23 mouse cellular contexts compared by ENCODE assay signal in the genomic region with DNA sequence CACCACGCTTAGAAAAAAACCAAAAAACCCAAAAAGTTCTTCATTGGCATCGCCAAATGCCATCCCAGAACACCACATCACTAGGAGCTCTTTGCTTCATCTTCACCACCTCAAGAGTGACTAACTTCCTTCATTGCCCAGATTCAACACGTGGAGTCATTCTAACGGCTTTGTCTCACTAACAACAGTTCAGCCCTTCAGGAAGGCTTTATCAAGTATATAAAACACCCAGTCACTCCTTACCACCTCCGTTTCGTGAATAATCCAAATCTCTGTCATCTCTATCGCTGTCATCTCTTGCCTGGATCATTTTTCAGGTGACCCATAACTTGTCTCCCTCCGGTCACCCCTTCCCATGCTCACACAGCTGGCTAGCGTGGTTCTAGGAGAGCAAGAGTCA.
A peak's percentile ranks its signal among the peaks of the same experiment; 100 is the strongest.
DNase-seq lines count a peak whose midpoint lies in the region; ATAC-seq and TF ChIP-seq lines count a peak whose summit lies in the region.
"Had no signal": no experiment of that assay in that cellular context is flagged by ENCODE, and none has a peak within 500 bp of the region (broad histone marks: within the 10 kb centered on the region; RNA-seq: fewer than 3 reads in every experiment).

No protein-coding gene starts in this region.

- 0 out of 2 replicates have a peak overlapping the region, but pooled peaks have one; percentile 17 for H3K27ac ChIP-seq in heart, embryonic 10.5 days
- no peak overlapping the region for H3K27ac ChIP-seq in MEL (ENCODE audit: control insufficient read depth, low read depth, low read length)
- H3K27ac ChIP-seq: embryonic facial prominence, embryonic 12.5 days; embryonic facial prominence, embryonic 15.5 days; gastrocnemius, adult 2 months; heart, adult 2 months; hindbrain, embryonic 14.5 days; hindbrain, postnatal 0 days had no signal

- no peak overlapping the region for H3K4me3 ChIP-seq in heart, embryonic 10.5 days
- H3K4me3 ChIP-seq in MEL (ENCODE audit: control insufficient read depth in 1 of 2, insufficient read depth in 1 of 2, low read depth in 2 of 2, low read length in 2 of 2) = no peak overlapping the region
- H3K4me3 ChIP-seq: embryonic facial prominence, embryonic 12.5 days; embryonic facial prominence, embryonic 15.5 days; gastrocnemius, adult 2 months; heart, adult 2 months had no signal

- peaks cover 4% of the 10 kb centered on the region; the same call in 1 of the 2 replicates for H3K36me3 ChIP-seq in heart, embryonic 10.5 days
- H3K36me3 ChIP-seq in MEL (ENCODE audit: control insufficient read depth in 1 of 2, insufficient read depth in 2 of 2, low read length in 2 of 2) = peaks cover 0 to 24% of the 10 kb centered on the region in 2 experiments; a peak in 2 of 4 replicates
- H3K36me3 ChIP-seq: embryonic facial prominence, embryonic 12.5 days; embryonic facial prominence, embryonic 15.5 days had no signal

- no peak for TF ChIP-seq POLR2A in MEL (IDR thresholded peaks at IDR 0.05; ENCODE audit: control insufficient read depth in 1 of 2, insufficient read depth in 1 of 2, low read depth in 1 of 2, low read length in 2 of 2, poor library complexity in 1 of 2)

- no peak for TF ChIP-seq CTCF in MEL (IDR thresholded peaks at IDR 0.05 in 2 of 3, conservative IDR thresholded peaks at IDR 0.05 in 1 of 3; ENCODE audit: control insufficient read depth in 1 of 3, insufficient read depth in 1 of 3, low read depth in 2 of 3, low read length in 3 of 3, poor library complexity in 1 of 3, severe bottlenecking in 1 of 3)

- H3K9me3 ChIP-seq in heart, embryonic 10.5 days = no peaks in the 10 kb centered on the region
- H3K9me3 ChIP-seq in MEL (replicated peaks; ENCODE audit: insufficient read depth, low read length) = no peaks in the 10 kb centered on the region
- H3K9me3 ChIP-seq: embryonic facial prominence, embryonic 12.5 days; embryonic facial prominence, embryonic 15.5 days had no signal

- no peak for DNase-seq in heart, embryonic 10.5 days (ENCODE audit: low spot score)
- DNase-seq in heart, postnatal 10 days = no peak
- DNase-seq in 416B (ENCODE audit: low read depth) (peak; percentile 81), MEL (ENCODE audit: low read depth, low spot score) (peak; percentile 27)
- no peak for DNase-seq in adrenal gland, postnatal 14 days
- DNase-seq: adrenal gland, postnatal 10 days; cerebellum, adult 11 months; cerebellum, adult 2 months; cerebellum, adult 9-11 months; cerebellum, postnatal 25 days; forebrain, postnatal 0 days; gastrocnemius, adult 2 months; gastrocnemius, postnatal 14 days; heart, adult 2 months; heart, postnatal 4 days had no signal

- no peaks in the 10 kb centered on the region for H3K79me2 ChIP-seq in MEL (ENCODE audit: control insufficient read depth, insufficient read depth, low read length, poor library complexity)

- TF ChIP-seq EP300 in MEL (IDR thresholded peaks at IDR 0.05; ENCODE audit: low read depth in 1 of 2, low read length in 2 of 2) = no peak

- peaks cover 39% of the 10 kb centered on the region for H3K4me1 ChIP-seq in heart, embryonic 10.5 days
- H3K4me1 ChIP-seq in MEL (ENCODE audit: control insufficient read depth in 1 of 2, insufficient read depth in 2 of 2, low read length in 2 of 2) = peaks cover 4 to 28% of the 10 kb centered on the region in 2 experiments; a peak in 3 of 4 replicates

- intact Hi-C loops in heart, postnatal 10 days (cut with DNase I) = no loop called here

- H3K9ac ChIP-seq in MEL (ENCODE audit: control insufficient read depth, low read depth, low read length, poor library complexity, severe bottlenecking) = no peak overlapping the region
- H3K9ac ChIP-seq: embryonic facial prominence, embryonic 12.5 days; embryonic facial prominence, embryonic 15.5 days; forebrain, postnatal 0 days; hindbrain, embryonic 14.5 days had no signal

- no peak for ATAC-seq in megakaryocyte progenitor cell, adult 5-6 weeks (replicated peaks; ENCODE audit: poor library complexity)
- ATAC-seq: forebrain, embryonic 14.5 days; forebrain, postnatal 0 days; hindbrain, postnatal 0 days; intestine, postnatal 0 days; Patski had no signal

- 87% methylated on average over 9 of the region's 9 CpGs for WGBS in heart, embryonic 10.5 days

- H3K27me3 ChIP-seq in heart, embryonic 10.5 days (ENCODE audit: insufficient read depth, poor library complexity, severe bottlenecking) = no peaks in the 10 kb centered on the region
- no peaks in the 10 kb centered on the region for H3K27me3 ChIP-seq in MEL (ENCODE audit: control insufficient read depth in 1 of 2, insufficient read depth in 2 of 2, low read length in 2 of 2)
- H3K27me3 ChIP-seq: embryonic facial prominence, embryonic 12.5 days; embryonic facial prominence, embryonic 15.5 days; Patski had no signal

- TF ChIP-seq RAD21 in MEL (IDR thresholded peaks at IDR 0.05; ENCODE audit: low read depth, low read length) = no peak

TF ChIP-seq in MEL, 35 proteins besides CTCF, POLR2A, EP300 and RAD21:
- TF ChIP-seq RCOR1 (IDR thresholded peaks at IDR 0.05; ENCODE audit: low read depth, low read length) = no peak
- no peak for TF ChIP-seq ZKSCAN1 (IDR thresholded peaks at IDR 0.05; ENCODE audit: low read depth, low read length)
- TF ChIP-seq USF2 (IDR thresholded peaks at IDR 0.05; ENCODE audit: borderline replicate concordance in 1 of 2, insufficient read depth in 1 of 2, low read depth in 1 of 2, low read length in 2 of 2) = no peak
- no peak for TF ChIP-seq BHLHE40 (IDR thresholded peaks at IDR 0.05; ENCODE audit: borderline replicate concordance, low read depth, low read length)
- TF ChIP-seq NRF1 (IDR thresholded peaks at IDR 0.05; ENCODE audit: insufficient read depth, low read depth, low read length, poor library complexity, severe bottlenecking) = no peak
- no peak for TF ChIP-seq POLR2AphosphoS2 (IDR thresholded peaks at IDR 0.05; ENCODE audit: low read length)
- TF ChIP-seq MAZ (IDR thresholded peaks at IDR 0.05; ENCODE audit: low read depth, low read length) = no peak
- TF ChIP-seq TBP (IDR thresholded peaks at IDR 0.05; ENCODE audit: low read depth, low read length) = no peak
- no peak for TF ChIP-seq MXI1 (IDR thresholded peaks at IDR 0.05; ENCODE audit: low read depth, low read length)

Comparison
In these comparisons a context has a peak if more than half of its experiments do, and no peak if none do; other contexts are left out.
1. DNase-seq: peak in 416B (single experiment) and MEL (single experiment); none in heart, embryonic 10.5 days (single experiment), heart, postnatal 10 days (0 of 2) and adrenal gland, postnatal 14 days (single experiment).